In genomic region chr11:102228646-102229268, GRCm38 (mm10) we compare ENCODE assay signal across 9 mouse cellular contexts. TPM values are rescaled to one million over a fixed set of nuclear protein-coding genes. Genes with fewer than 3 reads are reported as not detected.
DNase-seq lines count a peak whose midpoint lies in the region; ATAC-seq and TF ChIP-seq lines count a peak whose summit lies in the region.
"Had no signal": no experiment of that assay in that cellular context is flagged by ENCODE, and none has a peak within 500 bp of the region (broad histone marks: within the 10 kb centered on the region; RNA-seq: fewer than 3 reads in every experiment).

No protein-coding gene starts in this region.

- no peaks in the 10 kb centered on the region for H3K9me3 ChIP-seq in hindbrain, embryonic 10.5 days
- no peaks in the 10 kb centered on the region for H3K9me3 ChIP-seq in midbrain, embryonic 11.5 days (ENCODE audit: control insufficient read depth, low read length)

- H3K27me3 ChIP-seq in kidney, adult 2 months (replicated peaks; ENCODE audit: control insufficient read depth, insufficient read depth, low read length) = no peaks in the 10 kb centered on the region
- H3K27me3 ChIP-seq in hindbrain, embryonic 10.5 days (ENCODE audit: insufficient read depth, poor library complexity, severe bottlenecking) = peaks cover 27% of the 10 kb centered on the region
- H3K27me3 ChIP-seq in midbrain, embryonic 11.5 days (ENCODE audit: control insufficient read depth, insufficient read depth, low read length) = no peaks in the 10 kb centered on the region

- no peak for DNase-seq in kidney, adult 2 months
- no peak for DNase-seq in kidney, adult 18-20 months
- DNase-seq in hindbrain, embryonic 10.5 days (ENCODE audit: low spot score) = no peak
- no peak for DNase-seq in midbrain, embryonic 11.5 days (ENCODE audit: low spot score, missing footprints)
- no peak for DNase-seq in frontal cortex, postnatal 14 days (ENCODE audit: low spot score in 2 of 2)
- no peak for DNase-seq in gastrocnemius, postnatal 14 days
- no peak for DNase-seq in adrenal gland, postnatal 36 days

- H3K9ac ChIP-seq in midbrain, embryonic 11.5 days (ENCODE audit: low read length) = peak overlapping the region; percentile 80

- H3K27ac ChIP-seq in kidney, adult 2 months (ENCODE audit: insufficient read depth, low read depth, low read length) = no peak overlapping the region
- H3K27ac ChIP-seq in bone marrow macrophage, adult 2 months (ENCODE audit: insufficient read depth, low read depth, low read length) = no peak overlapping the region
- H3K27ac ChIP-seq in hindbrain, embryonic 10.5 days = peak overlapping the region; percentile 95
- H3K27ac ChIP-seq in midbrain, embryonic 11.5 days (ENCODE audit: low read depth, low read length) = peak overlapping the region; percentile 67

- peaks cover 9% of the 10 kb centered on the region; the same call in 1 of the 2 replicates for H3K4me1 ChIP-seq in kidney, adult 2 months (ENCODE audit: control insufficient read depth, insufficient read depth, low read length)
- peaks cover 21% of the 10 kb centered on the region for H3K4me1 ChIP-seq in bone marrow macrophage, adult 2 months (ENCODE audit: control insufficient read depth, insufficient read depth, low read length)
- H3K4me1 ChIP-seq in hindbrain, embryonic 10.5 days (replicated peaks) = peaks cover 67% of the 10 kb centered on the region
- peaks cover 40% of the 10 kb centered on the region for H3K4me1 ChIP-seq in midbrain, embryonic 11.5 days (ENCODE audit: control insufficient read depth, insufficient read depth, low read length)

- peak overlapping the region; percentile 63 for H3K4me3 ChIP-seq in kidney, adult 2 months (ENCODE audit: insufficient read depth, low read depth, low read length)
- H3K4me3 ChIP-seq in bone marrow macrophage, adult 2 months (ENCODE audit: insufficient read depth, low read length) = peak overlapping the region; percentile 99
- H3K4me3 ChIP-seq in hindbrain, embryonic 10.5 days = peak overlapping the region; percentile 92
- H3K4me3 ChIP-seq in midbrain, embryonic 11.5 days (ENCODE audit: low read depth, low read length) = peak overlapping the region; percentile 76

- no peak for ATAC-seq in midbrain, embryonic 11.5 days (ENCODE audit: low FRiP score)

- intact Hi-C loops in gastrocnemius, postnatal 14 days (cut with DNase I; ENCODE audit: low total_unique reads) = loop anchor here (5.0 kb wide), 1 partner anchor 36 kb away; no protein-coding TSS in a partner anchor

- TF ChIP-seq CTCF in kidney, adult 2 months (conservative IDR thresholded peaks at IDR 0.05; ENCODE audit: insufficient read depth, insufficient read length, low read depth, low read length) = no peak
- TF ChIP-seq CTCF in bone marrow macrophage, adult 2 months (IDR thresholded peaks at IDR 0.05; ENCODE audit: low read depth, low read length) = no peak

- H3K36me3 ChIP-seq in kidney, adult 2 months (ENCODE audit: control insufficient read depth, insufficient read depth, low read length) = no peaks in the 10 kb centered on the region
- H3K36me3 ChIP-seq in hindbrain, embryonic 10.5 days = peaks cover 9% of the 10 kb centered on the region; the same call in 1 of the 2 replicates
- no peaks in the 10 kb centered on the region for H3K36me3 ChIP-seq in midbrain, embryonic 11.5 days (ENCODE audit: control insufficient read depth, insufficient read depth, low read length)

- peak overlapping the region; percentile 63 for H3K4me2 ChIP-seq in midbrain, embryonic 11.5 days

- 18% methylated on average over 7 of the region's 7 CpGs for WGBS in kidney, adult 2 months
- WGBS in hindbrain, embryonic 10.5 days = 20% methylated on average over 7 of the region's 7 CpGs
- WGBS in midbrain, embryonic 11.5 days = 17% methylated on average over 7 of the region's 7 CpGs

- no peak for TF ChIP-seq POLR2A in kidney, adult 2 months (IDR thresholded peaks at IDR 0.05; ENCODE audit: low read depth, low read length)
- TF ChIP-seq POLR2A in bone marrow macrophage, adult 2 months (IDR thresholded peaks at IDR 0.05; ENCODE audit: borderline replicate concordance, low read depth, low read length) = no peak

RNA-seq across cellular contexts. Expression of gene Hdac5, which starts 1.2 kb away (rescaled TPM):
- polyA plus RNA-seq in kidney, adult 2 months (2012; rRNA removed) = 69.2 TPM in 2 replicates
- polyA plus RNA-seq in bone marrow macrophage, adult 2 months (2012; ENCODE audit: insufficient read depth, insufficient read length, missing spikeins) = 96.3 and 116 TPM in 2 replicates
- 70.3 and 101 TPM in 2 replicates for polyA plus RNA-seq in hindbrain, embryonic 10.5 days (2016; fragmentation: Nextera tagmentation; extraction: Ambion mirVana)
- polyA plus RNA-seq in midbrain, embryonic 11.5 days (2014; fragmentation: Nextera tagmentation; extraction: Ambion mirVana) = 25.6 and 31.9 TPM in 2 replicates
- total RNA-seq in gastrocnemius, postnatal 14 days (2021) = 10 to 100 TPM; 59.5 to 65.6 TPM
- 10 to 100 TPM; 96.3 to 96.5 TPM for total RNA-seq in adrenal gland, postnatal 36 days (2021)

RNA-seq across cellular contexts. Expression of gene BC030867, which starts 19.9 kb away (rescaled TPM):
- 0.41 and 0.81 TPM in 2 replicates for polyA plus RNA-seq in kidney, adult 2 months (2012; rRNA removed)
- 6.3 and 7.2 TPM in 2 replicates for polyA plus RNA-seq in bone marrow macrophage, adult 2 months (2012; ENCODE audit: insufficient read depth, insufficient read length, missing spikeins)
- polyA plus RNA-seq in hindbrain, embryonic 10.5 days (2016; fragmentation: Nextera tagmentation; extraction: Ambion mirVana) = 20.9 and 28.3 TPM in 2 replicates
- polyA plus RNA-seq in midbrain, embryonic 11.5 days (2014; fragmentation: Nextera tagmentation; extraction: Ambion mirVana) = 17.4 and 18.4 TPM in 2 replicates
- total RNA-seq in gastrocnemius, postnatal 14 days (2021) = under 1 TPM; 0.11 to 0.47 TPM
- total RNA-seq in adrenal gland, postnatal 36 days (2021) = under 1 TPM; 0.66 to 0.76 TPM

RNA-seq across cellular contexts. Expression of gene G6pc3, which starts 39.3 kb away (rescaled TPM):
- polyA plus RNA-seq in kidney, adult 2 months (2012; rRNA removed) = 127 and 138 TPM in 2 replicates
- 20.1 and 28.3 TPM in 2 replicates for polyA plus RNA-seq in bone marrow macrophage, adult 2 months (2012; ENCODE audit: insufficient read depth, insufficient read length, missing spikeins)
- polyA plus RNA-seq in hindbrain, embryonic 10.5 days (2016; fragmentation: Nextera tagmentation; extraction: Ambion mirVana) = 32.3 and 37.8 TPM in 2 replicates
- polyA plus RNA-seq in midbrain, embryonic 11.5 days (2014; fragmentation: Nextera tagmentation; extraction: Ambion mirVana) = 27.8 and 31.5 TPM in 2 replicates
- total RNA-seq in gastrocnemius, postnatal 14 days (2021) = 10 to 100 TPM; 36.1 to 36.2 TPM
- 100 to 1,000 TPM; 126 to 133 TPM for total RNA-seq in adrenal gland, postnatal 36 days (2021)

RNA-seq across cellular contexts. Expression of gene Asb16, which starts 39.8 kb away (rescaled TPM):
- polyA plus RNA-seq in kidney, adult 2 months (2012; rRNA removed) = 0.10 and 0.70 TPM in 2 replicates
- not detected in 2 replicates for polyA plus RNA-seq in bone marrow macrophage, adult 2 months (2012; ENCODE audit: insufficient read depth, insufficient read length, missing spikeins)
- polyA plus RNA-seq in hindbrain, embryonic 10.5 days (2016; fragmentation: Nextera tagmentation; extraction: Ambion mirVana) = 0.08 TPM in 1 of 2 replicates, not detected in the other
- 0.08 TPM in 1 of 2 replicates, not detected in the other for polyA plus RNA-seq in midbrain, embryonic 11.5 days (2014; fragmentation: Nextera tagmentation; extraction: Ambion mirVana)
- total RNA-seq in gastrocnemius, postnatal 14 days (2021) = 10 to 100 TPM; 58.9 to 61.2 TPM
- total RNA-seq in adrenal gland, postnatal 36 days (2021) = under 1 TPM; 0.10 to 0.30 TPM
- total RNA-seq: hematopoietic stem cell, adult 5-6 weeks had no signal

RNA-seq across cellular contexts. Expression of gene Lsm12, which starts 43.7 kb away (rescaled TPM):
- polyA plus RNA-seq in kidney, adult 2 months (2012; rRNA removed) = 33.0 and 39.6 TPM in 2 replicates
- 43.3 and 47.7 TPM in 2 replicates for polyA plus RNA-seq in bone marrow macrophage, adult 2 months (2012; ENCODE audit: insufficient read depth, insufficient read length, missing spikeins)
- polyA plus RNA-seq in hindbrain, embryonic 10.5 days (2016; fragmentation: Nextera tagmentation; extraction: Ambion mirVana) = 119 and 148 TPM in 2 replicates
- 73.5 and 74.8 TPM in 2 replicates for polyA plus RNA-seq in midbrain, embryonic 11.5 days (2014; fragmentation: Nextera tagmentation; extraction: Ambion mirVana)
- 10 to 100 TPM; 69.9 to 76.0 TPM for total RNA-seq in gastrocnemius, postnatal 14 days (2021)
- total RNA-seq in adrenal gland, postnatal 36 days (2021) = 10 to 100 TPM; 81.9 to 90.1 TPM

Comparison
In these comparisons a context has a peak if more than half of its experiments do, and no peak if none do; other contexts are left out.
1. H3K27ac ChIP-seq: peak in hindbrain, embryonic 10.5 days (single experiment) and midbrain, embryonic 11.5 days (single experiment); none in kidney, adult 2 months (single experiment) and bone marrow macrophage, adult 2 months (single experiment).
2. Peak in every context shown above with its lines, with median percentiles within 50 percentile points of each other: H3K4me3 ChIP-seq.